Mouse (Mus musculus) liver, adult 2 months (tissue): ENCODE measurements around the gene Auts2. TPM values are rescaled to one million over a fixed set of nuclear protein-coding genes. Genes with fewer than 3 reads are reported as not detected.

Experiments
- DNase-seq: peaks from one replicate; pipeline ENCODE4 v3.0.0-alpha.2; 2011; ENCODE audit warnings: low read depth, low spot score; ENCODE audit errors: extremely low read depth
- H3K27ac ChIP-seq: fragments of 200-500 bp; replicated peaks from 2 replicates; pipeline ENCODE4 v1.5.1; 2012; ENCODE audit warnings: low read depth, mild to moderate bottlenecking, control low read depth, inconsistent platforms, low read length; ENCODE audit not compliant: insufficient read depth
- H3K27me3 ChIP-seq: fragments of 200-500 bp; 2 replicates; pipeline ENCODE4 v1.6.1; 2012; ENCODE audit warnings: mild to moderate bottlenecking, moderate library complexity, low read length, inconsistent platforms; ENCODE audit not compliant: control insufficient read depth, insufficient read depth
- H3K36me3 ChIP-seq: fragments of 200-500 bp; 2 replicates; pipeline ENCODE4 v1.6.1; 2012; ENCODE audit warnings: low read length, inconsistent platforms; ENCODE audit not compliant: control insufficient read depth, insufficient read depth
- H3K4me1 ChIP-seq: fragments of 200-500 bp; 2 replicates; pipeline ENCODE4 v1.6.1; 2011; ENCODE audit warnings: low read length; ENCODE audit not compliant: control insufficient read depth, insufficient read depth
- H3K4me3 ChIP-seq: fragments of 200-500 bp; 2 replicates; pipeline ENCODE4 v1.5.1; 2011; ENCODE audit warnings: low read depth, mild to moderate bottlenecking, control low read depth, low read length, moderate library complexity; ENCODE audit not compliant: insufficient read depth
- H3K79me2 ChIP-seq: fragments of 200-500 bp; 2 replicates; pipeline ENCODE4 v1.6.1; 2012; ENCODE audit warnings: inconsistent platforms, mild to moderate bottlenecking, low read length, moderate library complexity; ENCODE audit not compliant: control insufficient read depth, insufficient read depth
- H3K9ac ChIP-seq: fragments of 200-500 bp; 2 replicates; pipeline ENCODE4 v1.6.1; 2012; ENCODE audit warnings: low read depth, mild to moderate bottlenecking, control low read depth, inconsistent platforms, low read length
- CTCF ChIP-seq: fragments of 200-500 bp; IDR thresholded peaks from 2 replicates; pipeline ENCODE4 v1.5.1; 2011; ENCODE audit warnings: low read depth, low read length, control low read depth
- POLR2A ChIP-seq: fragments of 200-500 bp; IDR thresholded peaks from 2 replicates; pipeline ENCODE4 v1.6.1; 2011; ENCODE audit warnings: low read length, control low read depth; ENCODE audit not compliant: insufficient read depth; ENCODE audit errors: extremely low read depth
- WGBS: fragments of 180-500 bp; shearing (Covaris S2); methylation state at CpG from one replicate; pipeline ENCODE4 v1.1.7; 2018; 5-methylcytosine and 5-hydroxymethylcytosine counted together
- polyA plus RNA-seq: library from polyadenylated mRNA; depleted of rRNA; stranded (reverse); fragments of >200 nt; gene quantifications from 2 replicates; pipeline ENCODE4 v1.2.3, GENCODE M21; 2012
- total RNA-seq: library from RNA; depleted of rRNA; stranded (reverse); fragments of >200 nt; gene quantifications from 2 replicates; pipeline ENCODE4 v1.2.3, GENCODE M21; 2014

Gene Auts2
- total and polyA plus RNA-seq, 2 experiments, result 0.37 to 0.51 TPM

DNA sequence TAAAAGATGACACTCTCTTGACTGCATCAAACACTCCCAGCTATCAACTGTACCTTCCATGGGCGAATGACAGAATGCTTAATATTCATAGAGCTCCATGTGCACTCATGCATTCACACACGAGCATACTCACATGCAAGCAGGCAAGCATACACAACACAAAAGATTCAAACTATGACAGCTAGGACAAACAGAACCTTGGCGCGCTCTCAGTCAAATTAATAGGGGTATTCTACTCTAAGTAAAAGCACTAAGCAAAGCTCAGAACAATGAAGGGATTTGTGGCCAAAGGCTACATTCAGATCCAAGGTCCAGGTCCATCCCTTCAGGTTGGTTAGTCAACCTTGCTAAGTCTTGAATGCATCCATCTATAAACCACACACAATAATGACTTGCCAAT is 219.5 kb downstream of the Auts2 start:
- no peak overlapping the region for H3K9ac ChIP-seq
- no peak for DNase-seq
- WGBS, result 94% methylated on average over 4 of the region's 4 CpGs
- H3K27ac ChIP-seq, result no peak overlapping the region
- H3K4me3 ChIP-seq, result no peak overlapping the region
- H3K4me1 ChIP-seq, result no peaks in the 10 kb centered on the region
- TF ChIP-seq CTCF, result no peak
- peaks cover 5% of the 10 kb centered on the region for H3K27me3 ChIP-seq
- H3K36me3 ChIP-seq, result no peaks in the 10 kb centered on the region
- no peaks in the 10 kb centered on the region for H3K79me2 ChIP-seq

DNA sequence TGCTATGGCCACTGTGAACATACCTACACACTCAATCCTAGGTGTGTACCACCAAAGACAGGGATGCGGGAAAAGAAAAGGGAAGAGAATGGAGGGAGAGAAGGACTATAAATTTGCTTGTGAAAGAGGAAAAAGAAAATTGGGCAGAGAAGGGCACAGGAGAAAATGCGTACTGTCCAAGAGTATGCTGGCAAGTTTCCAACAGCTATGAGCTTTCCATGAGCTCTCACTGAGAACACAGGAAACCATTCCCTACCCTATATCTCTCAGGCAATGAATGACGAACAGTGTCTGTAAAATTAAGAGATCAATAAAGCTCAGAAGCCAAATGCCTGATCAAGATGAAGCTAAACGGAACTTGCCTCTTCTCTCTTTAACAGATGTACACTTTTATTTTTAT is 220.2 kb downstream of the Auts2 start:
- no peak overlapping the region for H3K9ac ChIP-seq
- WGBS, result 87% methylated on average over 4 of the region's 4 CpGs
- no peak overlapping the region for H3K27ac ChIP-seq
- DNase-seq, result no peak
- peaks cover 5% of the 10 kb centered on the region for H3K27me3 ChIP-seq
- no peaks in the 10 kb centered on the region for H3K4me1 ChIP-seq
- TF ChIP-seq CTCF, result no peak
- TF ChIP-seq POLR2A, result no peak
- no peaks in the 10 kb centered on the region for H3K36me3 ChIP-seq
- H3K79me2 ChIP-seq, result no peaks in the 10 kb centered on the region
- H3K4me3 ChIP-seq, result no peak overlapping the region

DNA sequence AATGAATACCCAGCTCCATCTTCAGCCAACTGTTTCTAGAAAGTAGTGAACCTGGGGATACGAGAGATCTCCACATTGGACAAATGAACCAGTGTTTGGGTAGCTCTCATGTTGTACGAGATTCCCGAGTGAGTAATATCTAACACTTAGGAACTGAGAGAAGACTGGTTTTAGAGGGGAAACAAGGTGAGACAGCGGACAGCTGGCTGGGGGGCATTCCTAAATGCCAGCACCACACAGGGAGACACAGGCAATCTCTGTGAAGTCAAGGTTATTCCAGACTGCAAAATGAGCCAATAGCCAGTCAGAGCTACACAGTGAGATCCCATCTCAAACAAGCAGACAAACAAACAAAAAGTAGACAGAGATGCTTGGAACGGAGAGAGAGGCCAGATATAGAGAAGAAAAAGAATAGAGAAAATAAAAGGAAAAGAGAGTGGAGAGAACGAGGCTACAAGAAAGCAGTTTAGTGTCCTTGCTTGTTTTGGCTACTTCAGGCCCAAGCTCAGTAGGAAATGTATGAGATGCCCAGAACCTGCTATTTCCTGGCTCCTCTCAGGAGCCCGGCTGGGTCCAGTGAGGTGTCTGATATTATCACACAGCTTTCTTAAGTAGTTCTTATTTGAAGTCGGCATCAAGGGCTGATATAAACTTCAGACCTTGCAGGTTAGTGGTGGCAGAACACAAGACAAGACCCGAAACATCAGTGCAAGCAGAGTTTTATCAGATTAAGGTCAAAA is 224.9 kb downstream of the Auts2 start:
- no peaks in the 10 kb centered on the region for H3K36me3 ChIP-seq
- WGBS, result 94% methylated on average over 9 of the region's 9 CpGs
- TF ChIP-seq CTCF (no peak), POLR2A (no peak)
- no peaks in the 10 kb centered on the region for H3K79me2 ChIP-seq
- H3K9ac ChIP-seq, result no peak overlapping the region
- no peaks in the 10 kb centered on the region for H3K4me1 ChIP-seq
- DNase-seq, result no peak
- H3K27ac ChIP-seq, result no peak overlapping the region
- H3K27me3 ChIP-seq, result peaks cover 9% of the 10 kb centered on the region
- H3K4me3 ChIP-seq, result no peak overlapping the region

DNA sequence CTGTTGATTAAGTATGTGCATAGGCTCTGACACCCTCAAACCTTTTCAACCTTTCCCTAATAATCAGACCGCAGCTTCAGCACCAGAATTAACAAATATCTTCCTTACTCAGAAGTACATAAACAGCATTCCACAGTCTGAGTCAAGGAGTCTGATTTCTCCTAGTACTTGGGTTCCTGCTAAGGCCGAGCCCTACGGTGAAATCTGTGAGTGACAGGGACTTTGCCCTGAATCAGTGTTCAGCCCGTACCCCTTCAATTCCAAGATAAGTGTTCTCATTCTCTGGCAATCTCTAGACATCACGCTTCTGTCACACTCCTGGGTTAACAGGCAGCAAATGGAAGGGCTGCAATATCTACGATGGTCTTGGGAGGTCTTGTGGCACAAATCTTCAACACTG is 226.2 kb downstream of the Auts2 start:
- Histone ChIP-seq H3K9ac (no peak overlapping the region), H3K4me3 (no peak overlapping the region), H3K79me2 (no peaks in the 10 kb centered on the region), H3K4me1 (no peaks in the 10 kb centered on the region), H3K27ac (no peak overlapping the region), H3K27me3 (peaks cover 4% of the 10 kb centered on the region; the same call in 1 of the 2 replicates), H3K36me3 (no peaks in the 10 kb centered on the region)
- no peak for TF ChIP-seq CTCF
- no peak for TF ChIP-seq POLR2A
- no peak for DNase-seq
- WGBS, result 92% methylated on average over 6 of the region's 6 CpGs

DNA sequence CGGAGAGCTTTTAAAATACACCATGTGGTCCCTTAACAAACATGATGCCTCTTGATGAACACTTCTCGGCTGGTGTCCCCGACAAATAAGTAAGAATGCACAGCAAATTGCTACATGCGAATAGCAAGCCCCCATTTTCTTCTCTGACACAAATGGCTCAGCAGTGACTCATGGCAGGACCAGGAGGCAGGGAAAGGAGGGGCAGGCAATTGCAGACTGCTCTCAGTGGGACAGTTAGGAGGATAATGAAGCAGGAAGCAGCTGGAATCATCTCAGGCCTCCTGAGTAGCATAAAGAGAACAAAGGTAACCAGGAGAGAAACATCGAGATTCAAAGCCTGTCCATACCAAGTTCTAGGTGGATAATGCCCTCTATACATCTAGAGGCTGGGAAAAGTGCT is 228.8 kb downstream of the Auts2 start:
- Histone ChIP-seq H3K4me3 (no peak overlapping the region), H3K27me3 (peaks cover 4% of the 10 kb centered on the region; the same call in 1 of the 2 replicates), H3K36me3 (no peaks in the 10 kb centered on the region), H3K4me1 (no peaks in the 10 kb centered on the region), H3K79me2 (no peaks in the 10 kb centered on the region), H3K9ac (no peak overlapping the region), H3K27ac (no peak overlapping the region)
- no peak for TF ChIP-seq POLR2A
- no peak for TF ChIP-seq CTCF
- 90% methylated on average over 5 of the region's 5 CpGs for WGBS
- no peak for DNase-seq

DNA sequence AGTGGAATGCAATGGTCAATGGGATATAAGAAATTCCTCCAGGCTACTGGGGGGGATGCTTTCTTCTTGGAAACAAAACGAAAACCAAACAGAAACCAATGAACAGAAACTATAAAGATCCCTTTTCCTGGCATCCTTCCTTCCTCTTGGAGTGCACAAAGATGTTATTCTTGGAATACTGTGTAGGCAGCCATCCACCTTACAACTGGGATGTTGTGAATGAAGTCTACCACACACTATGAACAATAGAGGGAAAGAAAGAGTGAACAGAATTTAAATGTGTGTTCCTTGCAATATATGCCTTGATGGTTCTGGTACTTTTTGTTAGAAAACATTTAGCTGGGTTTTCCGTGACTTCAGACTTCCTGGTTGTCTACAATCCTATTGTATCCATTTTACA is 236.1 kb downstream of the Auts2 start:
- peaks cover 4% of the 10 kb centered on the region for H3K4me1 ChIP-seq
- no peak overlapping the region for H3K9ac ChIP-seq
- no peak for DNase-seq
- H3K4me3 ChIP-seq, result no peak overlapping the region
- H3K36me3 ChIP-seq, result no peaks in the 10 kb centered on the region
- H3K79me2 ChIP-seq, result no peaks in the 10 kb centered on the region
- H3K27ac ChIP-seq, result no peak overlapping the region
- no peaks in the 10 kb centered on the region for H3K27me3 ChIP-seq
- TF ChIP-seq CTCF (no peak), POLR2A (no peak)
- WGBS, result 81% methylated on average over 2 of the region's 2 CpGs
